Mouse (Mus musculus): Measurements from ENCODE around the gene Ucp2.

Gene Ucp2

GRCm38 (mm10) chr7:100503076-100503475 is 9.9 kb downstream of the Ucp2 start:
- no peak for DNase-seq (ENCODE audit: low spot score)

GRCm38 (mm10) chr7:100504740-100505487 is 11.8 kb downstream of the Ucp2 start:
- no peak for DNase-seq (ENCODE audit: low spot score)

DNA sequence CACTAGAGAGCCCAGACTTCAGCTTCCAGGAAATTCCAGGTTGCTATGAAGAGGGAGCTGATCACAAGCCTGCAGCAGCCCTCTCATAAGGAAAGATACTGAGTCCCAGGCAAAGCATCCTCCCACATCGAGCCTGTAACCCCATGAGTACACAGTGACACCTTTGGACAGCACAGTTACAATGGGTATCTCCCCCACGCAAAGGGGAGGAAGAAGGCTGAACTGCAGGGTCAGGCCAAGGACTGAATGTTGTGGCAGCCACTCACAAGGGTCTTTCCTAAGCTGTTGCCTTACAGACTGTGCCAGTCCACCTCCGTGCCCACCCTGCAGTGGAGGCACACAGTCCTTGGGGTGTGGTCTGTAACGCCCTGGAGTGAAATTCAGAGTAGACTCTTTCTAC is 13.4 kb downstream of the Ucp2 start:
- DNase-seq (ENCODE audit: low spot score), result no peak

- no peak for DNase-seq (ENCODE audit: low spot score)
Observed at GRCm38 (mm10) chr7:100508670-100509069, 15.5 kb downstream of the Ucp2 start.

DNA sequence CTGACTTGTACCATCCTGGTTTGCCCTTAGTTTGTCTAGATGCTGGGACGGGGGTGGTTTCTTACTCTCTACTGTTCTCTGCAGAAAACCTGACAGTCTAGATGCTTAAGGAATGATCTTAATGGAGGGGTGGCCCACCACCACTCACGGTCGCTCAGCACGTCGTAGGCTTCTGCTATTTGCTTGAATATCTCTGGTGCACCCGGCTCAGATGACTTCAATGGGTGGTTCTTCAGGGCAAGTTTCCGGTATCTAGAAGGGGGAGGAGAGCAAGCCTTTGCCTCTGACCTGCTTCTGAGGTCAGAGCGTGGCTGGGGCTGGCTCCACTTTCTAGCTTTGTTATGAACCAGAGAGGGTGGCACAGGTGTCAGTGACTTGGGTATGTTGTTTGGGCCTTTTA is 18.5 kb downstream of the Ucp2 start:
- no peak for DNase-seq (ENCODE audit: low spot score)

DNA sequence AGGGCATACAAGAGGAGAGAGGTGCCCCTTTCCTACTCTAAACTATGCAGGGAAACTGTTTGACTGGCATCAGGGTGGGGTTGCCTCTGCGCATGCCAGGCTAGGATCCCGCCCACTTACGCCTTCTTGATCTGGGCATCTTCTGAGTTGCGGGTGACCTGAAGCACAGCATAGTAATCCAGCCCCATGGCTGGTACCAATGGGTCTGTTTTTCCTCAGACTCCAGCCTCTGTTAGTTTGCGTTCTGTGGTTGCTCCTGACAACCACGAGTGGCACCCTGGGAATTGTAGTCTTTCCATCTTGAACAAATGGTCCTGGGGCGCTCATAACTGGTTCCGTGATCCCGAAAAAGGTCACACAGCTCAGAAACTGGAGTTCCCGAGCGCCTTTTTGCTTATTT is 21.4 kb downstream of the Ucp2 start, which contains the start of gene Dnajb13:
Gene Dnajb13, minus strand, starts transcription at position 388 of the 400 bp plus-strand sequence.
- no peak for DNase-seq (ENCODE audit: low spot score)

GRCm38 (mm10) chr7:100520204-100520603 is 27.1 kb downstream of the Ucp2 start:
- no peak for DNase-seq (ENCODE audit: low spot score)

- DNase-seq (ENCODE audit: low spot score), result peak; percentile 78
Observed at GRCm38 (mm10) chr7:100520663-100521285, 27.6 kb downstream of the Ucp2 start.

DNA sequence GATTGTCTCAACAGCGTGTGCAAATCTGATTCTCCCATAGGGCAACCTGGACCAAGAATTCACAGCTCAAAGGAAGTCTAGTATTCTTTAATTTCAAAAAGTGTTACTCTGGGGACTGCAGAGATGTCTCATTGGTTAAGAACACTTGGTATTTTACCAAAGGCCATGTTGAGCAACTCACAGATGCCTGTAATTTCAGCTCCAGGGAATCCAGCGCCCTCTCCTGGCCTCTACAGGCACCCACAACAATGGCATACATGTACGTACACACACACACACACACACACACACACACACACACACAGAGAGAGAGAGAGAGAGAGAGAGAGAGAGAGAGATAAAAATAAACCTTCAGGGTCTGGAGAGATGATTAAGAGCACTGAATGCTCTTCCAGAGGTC is 29.1 kb downstream of the Ucp2 start:
- no peak for DNase-seq (ENCODE audit: low spot score)

DNA sequence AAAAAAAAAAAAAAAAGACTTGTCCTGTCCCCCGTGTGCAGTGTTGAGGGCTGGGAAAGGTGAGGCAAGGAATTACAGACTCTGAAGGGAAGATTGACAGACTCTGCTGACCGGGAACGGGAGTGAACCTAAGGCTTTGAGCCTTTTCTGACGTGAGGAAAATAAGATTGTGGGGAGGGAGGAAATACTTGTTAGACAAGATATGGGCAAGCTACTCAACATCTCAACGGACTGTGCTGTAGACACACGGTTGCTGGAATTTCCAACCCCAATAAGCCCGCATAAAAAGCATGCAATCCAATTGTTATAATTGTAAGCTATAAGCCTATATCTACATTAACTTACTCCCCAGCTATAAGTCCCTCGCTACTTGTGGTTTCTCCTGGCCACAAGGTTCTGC is 31.5 kb downstream of the Ucp2 start:
- DNase-seq (ENCODE audit: low spot score), result no peak

DNA sequence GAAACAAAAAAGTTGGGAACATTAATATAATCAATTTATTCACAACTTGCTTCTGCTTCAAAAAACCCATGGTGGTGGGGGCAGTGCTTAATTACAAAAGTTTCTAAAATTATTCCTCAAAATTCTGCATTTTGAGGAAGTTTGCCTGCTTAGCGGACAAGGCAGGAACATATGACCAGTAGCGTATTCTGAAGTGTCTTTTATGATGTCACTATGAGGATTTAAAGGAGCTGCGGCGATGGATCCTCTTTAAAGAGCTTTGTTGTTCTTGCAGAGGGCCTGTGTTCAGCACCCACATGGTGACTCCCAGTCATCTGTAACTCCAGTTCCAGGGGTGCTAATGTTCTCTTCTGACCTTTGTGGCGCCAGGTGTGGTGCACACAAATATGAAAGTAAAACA is 37.6 kb downstream of the Ucp2 start:
- no peak for DNase-seq (ENCODE audit: low spot score)

DNA sequence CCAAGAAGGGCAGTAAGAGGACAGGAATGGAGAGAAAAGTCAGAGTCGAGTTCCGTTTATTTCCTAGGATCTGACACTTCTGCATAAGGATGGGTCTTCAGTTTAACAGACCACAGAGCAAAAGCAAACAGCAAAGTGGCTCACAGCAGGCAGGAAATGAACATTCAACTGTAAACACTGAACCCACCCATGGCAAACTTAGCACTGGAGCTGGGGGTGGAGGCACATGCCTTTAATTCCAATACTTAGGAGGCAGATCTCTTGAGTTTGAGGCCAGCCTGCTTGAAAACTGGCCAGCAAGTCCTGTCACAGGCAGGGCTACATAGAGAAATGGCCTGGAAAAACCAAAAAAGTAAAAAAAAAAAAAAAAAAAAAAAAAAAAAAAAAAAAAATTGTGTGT is 40.4 kb downstream of the Ucp2 start:
- no peak for DNase-seq (ENCODE audit: low spot score)

- DNase-seq (ENCODE audit: low spot score), result no peak
Observed at GRCm38 (mm10) chr7:100534216-100534615, 41.1 kb downstream of the Ucp2 start.

- DNase-seq (ENCODE audit: low spot score), result no peak
Observed at GRCm38 (mm10) chr7:100535831-100536230, 42.7 kb downstream of the Ucp2 start.

DNA sequence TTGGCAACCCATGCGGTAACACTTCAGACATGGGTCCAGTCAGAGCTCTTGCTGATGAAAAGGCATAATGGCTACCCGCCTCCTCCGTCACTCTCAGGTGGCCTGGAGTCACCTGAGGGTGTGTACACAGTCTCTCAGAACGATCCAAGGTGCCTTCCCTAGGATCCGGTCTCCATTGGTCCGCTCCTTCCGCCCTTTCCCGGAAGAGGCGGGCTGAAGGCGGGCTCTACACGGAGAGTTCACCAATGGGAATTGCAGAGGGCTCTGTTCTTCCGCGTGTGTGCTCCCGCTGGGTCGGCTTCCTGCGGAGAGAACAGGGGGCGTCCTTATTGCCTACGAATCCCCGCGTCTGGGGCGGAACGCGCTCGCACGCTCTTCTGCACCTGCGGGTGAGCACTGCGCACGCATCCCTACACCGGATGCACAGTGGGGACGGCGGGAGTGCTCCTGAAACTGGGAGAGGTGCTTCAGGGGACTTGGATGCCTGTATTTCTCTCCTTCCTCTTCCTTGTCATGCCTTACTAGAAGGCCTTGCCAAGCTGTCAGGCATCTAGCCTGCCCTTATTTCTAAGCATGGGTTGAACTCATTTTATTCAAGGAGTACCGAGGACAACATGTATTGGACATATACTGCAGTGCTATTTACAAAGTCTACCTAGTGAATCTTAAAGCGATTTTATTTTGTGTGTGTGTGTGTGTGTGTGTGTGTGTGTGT is 43.8 kb downstream of the Ucp2 start, which contains the start of gene Coa4:
Gene Coa4, plus strand, starts transcription at position 268 of the 715 bp plus-strand sequence.
- peak; percentile 86 for DNase-seq (ENCODE audit: low spot score)

DNA sequence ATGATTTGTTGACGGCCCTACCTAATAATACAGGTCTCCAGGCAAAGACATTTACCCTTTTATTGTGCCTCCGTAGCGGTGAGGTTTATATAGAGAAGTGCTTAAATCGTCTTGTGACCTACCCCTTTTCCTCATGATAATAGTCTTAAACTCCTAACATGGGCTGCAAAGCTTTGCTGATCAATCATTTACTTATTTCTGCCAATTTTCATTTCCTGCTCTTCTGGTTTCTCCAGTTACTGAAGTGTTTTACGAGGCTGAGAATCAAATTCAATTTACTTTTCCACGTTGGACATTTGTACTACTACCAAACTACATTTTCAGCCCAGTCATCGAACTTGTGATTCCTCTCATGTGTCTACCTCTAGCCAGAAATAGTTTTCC is 44.4 kb downstream of the Ucp2 start:
- no peak for DNase-seq (ENCODE audit: low spot score)

DNA sequence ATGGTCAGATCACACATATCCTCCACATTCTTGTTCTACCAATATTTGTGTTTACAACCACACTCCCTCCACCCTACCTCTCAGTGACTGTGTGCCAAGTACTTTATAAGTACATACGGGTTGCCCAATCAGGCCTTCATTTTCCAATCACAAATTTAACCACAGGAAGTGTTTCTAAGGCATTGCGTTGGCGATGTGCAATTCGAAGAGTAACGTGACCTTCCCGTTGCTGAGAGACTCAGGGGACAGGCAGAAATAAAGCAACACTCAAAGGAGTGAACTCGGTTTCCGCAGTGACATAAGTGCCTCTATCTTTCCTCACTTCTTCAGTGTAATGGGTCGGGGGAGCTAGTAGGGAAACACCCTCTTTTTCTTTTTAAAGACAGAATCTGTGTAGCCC is 46.4 kb downstream of the Ucp2 start:
- DNase-seq (ENCODE audit: low spot score), result no peak

DNA sequence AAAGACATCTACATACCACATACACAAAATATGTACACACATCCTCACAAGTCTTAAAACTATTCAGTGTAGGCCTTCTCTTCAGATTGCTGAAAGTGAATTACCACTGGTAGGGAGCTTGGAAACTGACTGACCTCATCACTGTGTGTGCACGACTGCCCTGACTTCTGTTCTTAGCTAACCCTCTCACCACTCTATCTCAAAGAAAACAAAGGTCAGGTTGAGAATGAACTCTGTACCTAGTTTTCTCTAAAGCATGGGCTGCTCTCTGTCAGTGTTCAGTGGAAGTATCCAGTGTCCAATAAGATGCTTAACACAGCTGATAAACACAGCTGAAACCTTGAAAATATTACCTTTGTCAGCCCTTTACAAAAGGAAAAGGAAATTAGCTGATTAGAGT is 51.3 kb downstream of the Ucp2 start:
- no peak for DNase-seq (ENCODE audit: low spot score)

- no peak for DNase-seq (ENCODE audit: low spot score)
Observed at GRCm38 (mm10) chr7:100547631-100548030, 54.5 kb downstream of the Ucp2 start.

DNA sequence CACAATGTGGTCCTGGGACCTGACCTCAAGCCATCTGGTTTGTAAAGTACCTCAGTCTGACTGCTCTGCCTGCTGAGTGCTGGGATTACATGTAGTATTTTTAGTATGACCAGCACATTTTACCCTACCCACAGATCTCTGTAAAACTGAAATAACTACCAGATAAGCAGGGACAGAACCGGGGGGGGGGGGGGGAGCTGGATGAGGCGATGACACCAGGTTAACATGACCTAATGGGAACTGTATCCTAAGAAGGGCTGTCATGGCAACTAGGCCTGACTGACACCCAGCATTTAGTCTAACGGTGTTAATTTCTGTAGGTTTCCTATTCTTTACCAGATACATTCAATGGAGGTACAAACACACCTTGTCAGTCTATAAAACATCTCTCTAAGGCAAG is 56.7 kb downstream of the Ucp2 start:
- DNase-seq (ENCODE audit: low spot score), result no peak

DNA sequence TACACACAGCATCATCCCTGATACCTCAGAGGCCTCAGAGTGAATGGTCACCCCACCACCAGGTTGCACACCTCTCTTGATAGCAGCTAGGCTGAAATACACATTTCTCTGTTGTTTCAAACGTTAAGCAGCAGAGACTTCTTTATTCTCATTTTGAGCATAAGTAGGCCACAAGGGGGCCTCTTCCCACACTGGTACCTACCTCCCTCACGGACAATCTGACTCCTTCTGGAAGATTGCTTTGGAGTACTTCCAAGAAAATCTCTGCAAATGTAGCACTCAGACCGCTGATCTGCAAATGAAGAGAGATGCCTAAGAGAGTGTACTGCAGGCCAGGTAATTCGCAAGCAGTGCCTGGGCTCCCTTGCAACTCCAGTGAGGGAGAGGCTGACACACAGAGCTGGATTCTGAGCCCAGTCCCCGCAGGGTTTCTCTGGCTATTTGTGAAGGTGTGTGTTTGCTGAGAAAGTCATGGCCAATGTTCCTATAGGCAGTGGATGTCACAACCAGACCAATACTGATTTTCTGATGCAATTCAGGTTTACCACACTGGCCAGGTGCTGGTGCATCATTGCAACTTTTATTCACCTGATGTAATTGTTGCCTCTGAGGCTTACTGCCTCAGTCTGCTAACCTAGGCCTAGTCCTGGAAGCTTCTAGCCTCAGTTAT is 57.3 kb downstream of the Ucp2 start:
- DNase-seq (ENCODE audit: low spot score), result peak; percentile 9
